Mouse (Mus musculus) thymus, adult 2 months (tissue): Measurements from ENCODE around the gene Dstn.

Experiments
- CTCF ChIP-seq: fragments of 200-500 bp; IDR thresholded peaks from 2 replicates; pipeline ENCODE4 v1.5.1; 2012; ENCODE audit warnings: mild to moderate bottlenecking, control low read depth, low read length, moderate library complexity, borderline replicate concordance; ENCODE audit not compliant: control insufficient read depth, poor library complexity, insufficient read depth; ENCODE audit errors: extremely low read depth
- POLR2A ChIP-seq: fragments of 200-500 bp; IDR thresholded peaks from 2 replicates; pipeline ENCODE4 v1.6.1; 2012; ENCODE audit warnings: mild to moderate bottlenecking, low read length, control low read depth, moderate library complexity; ENCODE audit not compliant: control insufficient read depth, poor library complexity, insufficient read depth; ENCODE audit errors: extremely low read depth

DNA sequence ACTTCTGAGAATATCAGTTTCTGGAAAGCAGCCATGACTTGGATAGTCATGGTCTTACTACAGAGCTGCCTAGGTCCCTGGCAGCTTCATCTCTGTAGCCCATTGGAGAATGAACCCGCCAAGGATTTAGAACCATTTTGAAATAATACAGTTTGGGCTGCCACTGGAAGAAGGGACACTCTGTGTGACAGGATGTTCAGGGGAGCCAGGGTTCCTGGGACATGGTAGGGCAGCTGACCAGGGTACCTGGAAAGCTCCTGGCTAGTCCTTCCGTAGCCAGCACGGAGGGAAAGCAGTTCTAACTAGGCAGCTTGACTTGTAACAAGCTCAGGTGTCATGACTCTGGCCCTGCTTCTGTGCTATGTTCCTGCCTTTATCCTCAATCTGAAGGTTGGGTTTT, 29.7 kb downstream of the Dstn start:
- no peak for TF ChIP-seq POLR2A
- no peak for TF ChIP-seq CTCF
